Mouse (Mus musculus) liver, adult 2 months (tissue): ENCODE data around the gene Abraxas2.

Experiments
- CTCF ChIP-seq: fragments of 200-500 bp; IDR thresholded peaks from 2 replicates; pipeline ENCODE4 v1.5.1; 2011; ENCODE audit warnings: low read depth, low read length, control low read depth
- POLR2A ChIP-seq: fragments of 200-500 bp; IDR thresholded peaks from 2 replicates; pipeline ENCODE4 v1.6.1; 2011; ENCODE audit warnings: low read length, control low read depth; ENCODE audit not compliant: insufficient read depth; ENCODE audit errors: extremely low read depth

GRCm38 (mm10) chr7:132853946-132854345, 5.1 kb upstream of the Abraxas2 start:
- TF ChIP-seq CTCF (no peak), POLR2A (no peak)
